18 mouse cellular contexts compared by ENCODE assay signal in genomic region chr2:35326931-35327330, GRCm38 (mm10). TPM values are rescaled to one million over a fixed set of nuclear protein-coding genes. Genes with fewer than 3 reads are reported as not detected.
DNase-seq lines count a peak whose midpoint lies in the region; ATAC-seq and TF ChIP-seq lines count a peak whose summit lies in the region.
"Had no signal": no experiment of that assay in that cellular context is flagged by ENCODE, and none has a peak within 500 bp of the region (broad histone marks: within the 10 kb centered on the region; RNA-seq: fewer than 3 reads in every experiment).

No protein-coding gene starts in this region.

- DNase-seq in kidney, adult 11 months = no peak
- DNase-seq in 416B (ENCODE audit: low read depth) = peak; percentile 54
- no peak for DNase-seq in hindbrain, postnatal 0 days (ENCODE audit: low spot score)
- no peak for DNase-seq in embryo, embryonic 10.5 days (ENCODE audit: low spot score)
- DNase-seq: adrenal gland, postnatal 36 days; cerebellum, adult 11 months; gastrocnemius, postnatal 25 days; layer of hippocampus, adult 9-11 months; left cerebral cortex, postnatal 4 days; right cerebral cortex, postnatal 25 days; thymus, adult 2 months had no signal

- H3K9ac ChIP-seq in kidney, embryonic 16.5 days (replicated peaks; ENCODE audit: low read length) = no peak overlapping the region
- peak overlapping the region; percentile 47 for H3K9ac ChIP-seq in liver, embryonic 16.5 days (ENCODE audit: low read depth, low read length)
- H3K9ac ChIP-seq in intestine, embryonic 16.5 days (ENCODE audit: low read depth, low read length) = no peak overlapping the region
- H3K9ac ChIP-seq in hindbrain, postnatal 0 days (replicated peaks; ENCODE audit: low read length) = no peak overlapping the region

- H3K4me2 ChIP-seq in kidney, embryonic 16.5 days (replicated peaks; ENCODE audit: low read depth, low read length) = no peak overlapping the region
- peak overlapping the region; percentile 77 for H3K4me2 ChIP-seq in liver, embryonic 16.5 days (ENCODE audit: low read depth, low read length)
- H3K4me2 ChIP-seq in intestine, embryonic 16.5 days (ENCODE audit: low read depth, low read length) = no peak overlapping the region
- H3K4me2 ChIP-seq in hindbrain, postnatal 0 days (ENCODE audit: low read depth, low read length) = no peak overlapping the region

- no peaks in the 10 kb centered on the region for H3K36me3 ChIP-seq in kidney, embryonic 16.5 days (ENCODE audit: insufficient read depth, low read length)
- H3K36me3 ChIP-seq in liver, embryonic 16.5 days (ENCODE audit: control insufficient read depth, insufficient read depth) = peaks cover 44% of the 10 kb centered on the region
- no peaks in the 10 kb centered on the region for H3K36me3 ChIP-seq in intestine, embryonic 16.5 days (ENCODE audit: control insufficient read depth, insufficient read depth, low read length)
- no peaks in the 10 kb centered on the region for H3K36me3 ChIP-seq in hindbrain, postnatal 0 days (ENCODE audit: insufficient read depth, low read length)
- H3K36me3 ChIP-seq: hindbrain, embryonic 10.5 days had no signal

- no peak overlapping the region for H3K4me3 ChIP-seq in kidney, embryonic 16.5 days (ENCODE audit: low read length)
- no peak overlapping the region for H3K4me3 ChIP-seq in brown adipose tissue, adult 24 weeks (ENCODE audit: insufficient read depth, low read depth, low read length)
- peak overlapping the region; percentile 30 for H3K4me3 ChIP-seq in liver, embryonic 16.5 days (ENCODE audit: low read depth, low read length)
- no peak overlapping the region for H3K4me3 ChIP-seq in intestine, embryonic 16.5 days (ENCODE audit: low read length)
- H3K4me3 ChIP-seq in hindbrain, postnatal 0 days (ENCODE audit: low read length) = no peak overlapping the region
- H3K4me3 ChIP-seq: hindbrain, embryonic 10.5 days; myocyte had no signal

- H3K27ac ChIP-seq in kidney, embryonic 16.5 days (ENCODE audit: low read length) = 0 out of 2 replicates have a peak overlapping the region, but pooled peaks have one; percentile 1
- H3K27ac ChIP-seq in brown adipose tissue, adult 24 weeks (replicated peaks; ENCODE audit: low read depth, low read length) = peak overlapping the region; percentile 45
- H3K27ac ChIP-seq in liver, embryonic 16.5 days (ENCODE audit: low read length) = peak overlapping the region; percentile 86
- H3K27ac ChIP-seq in intestine, embryonic 16.5 days (ENCODE audit: low read length) = no peak overlapping the region
- H3K27ac ChIP-seq in hindbrain, postnatal 0 days = no peak overlapping the region
- H3K27ac ChIP-seq: hindbrain, embryonic 10.5 days had no signal

- no peak for ATAC-seq in kidney, embryonic 16.5 days (ENCODE audit: low FRiP score, low TSS enrichment)
- no peak for ATAC-seq in liver, embryonic 16.5 days (ENCODE audit: low read depth)
- no peak for ATAC-seq in intestine, embryonic 16.5 days
- no peak for ATAC-seq in hindbrain, postnatal 0 days

- no peaks in the 10 kb centered on the region for H3K4me1 ChIP-seq in kidney, embryonic 16.5 days (ENCODE audit: insufficient read depth, low read length)
- peaks cover 12% of the 10 kb centered on the region for H3K4me1 ChIP-seq in brown adipose tissue, adult 24 weeks (ENCODE audit: control insufficient read depth, insufficient read depth, insufficient read length, low read length)
- H3K4me1 ChIP-seq in liver, embryonic 16.5 days (ENCODE audit: control insufficient read depth, low read depth, low read length) = peaks cover 86% of the 10 kb centered on the region
- H3K4me1 ChIP-seq in intestine, embryonic 16.5 days (ENCODE audit: control insufficient read depth, insufficient read depth, low read length) = peaks cover 6% of the 10 kb centered on the region
- H3K4me1 ChIP-seq in hindbrain, postnatal 0 days (ENCODE audit: insufficient read depth, low read length) = peaks cover 18% of the 10 kb centered on the region

- WGBS in kidney, embryonic 16.5 days = 64% methylated on average over 1 of the region's 1 CpGs
- WGBS in liver, embryonic 16.5 days (ENCODE audit: insufficient replicate concordance) = 47% methylated on average over 1 of the region's 1 CpGs
- 40% methylated on average over 1 of the region's 1 CpGs for WGBS in intestine, embryonic 16.5 days
- 61% methylated on average over 1 of the region's 1 CpGs for WGBS in hindbrain, postnatal 0 days

- H3K9me3 ChIP-seq in kidney, embryonic 16.5 days (ENCODE audit: low read length) = no peaks in the 10 kb centered on the region
- no peaks in the 10 kb centered on the region for H3K9me3 ChIP-seq in liver, embryonic 16.5 days (replicated peaks; ENCODE audit: control insufficient read depth, low read length)
- no peaks in the 10 kb centered on the region for H3K9me3 ChIP-seq in intestine, embryonic 16.5 days (ENCODE audit: control insufficient read depth, low read length)
- no peaks in the 10 kb centered on the region for H3K9me3 ChIP-seq in hindbrain, postnatal 0 days (ENCODE audit: low read length)
- H3K9me3 ChIP-seq: hindbrain, embryonic 10.5 days had no signal

- H3K27me3 ChIP-seq in kidney, embryonic 16.5 days (ENCODE audit: insufficient read depth, low read length) = no peaks in the 10 kb centered on the region
- H3K27me3 ChIP-seq in liver, embryonic 16.5 days (ENCODE audit: control insufficient read depth, insufficient read depth, low read depth, low read length) = no peaks in the 10 kb centered on the region
- H3K27me3 ChIP-seq in intestine, embryonic 16.5 days (replicated peaks; ENCODE audit: control insufficient read depth, insufficient read depth, low read length) = no peaks in the 10 kb centered on the region
- H3K27me3 ChIP-seq in hindbrain, postnatal 0 days (ENCODE audit: insufficient read depth, low read length) = no peaks in the 10 kb centered on the region

- TF ChIP-seq CTCF in hindbrain, postnatal 0 days (IDR thresholded peaks at IDR 0.05; ENCODE audit: low read depth) = no peak

RNA-seq across cellular contexts. Expression of gene Stom, which starts 9.8 kb away (rescaled TPM):
- 36.9 and 40.4 TPM in 2 replicates for polyA plus RNA-seq in kidney, embryonic 16.5 days (2015; fragmentation: Nextera tagmentation; extraction: Ambion mirVana)
- polyA plus RNA-seq in brown adipose tissue, adult 24 weeks (2012; ENCODE audit: insufficient read depth, insufficient read length, missing spikeins) = 230 and 257 TPM in 2 replicates
- polyA plus RNA-seq in liver, embryonic 16.5 days (2015; fragmentation: Nextera tagmentation; extraction: Ambion mirVana) = 181 and 189 TPM in 2 replicates
- 64.7 and 66.0 TPM in 2 replicates for polyA plus RNA-seq in intestine, embryonic 16.5 days (2015; fragmentation: Nextera tagmentation; extraction: Ambion mirVana)
- 33.2 and 35.5 TPM in 2 replicates for total RNA-seq in hindbrain, postnatal 0 days (2014; rRNA removed)
- 30.8 and 32.1 TPM in 2 replicates for polyA plus RNA-seq in hindbrain, postnatal 0 days (2015; fragmentation: Nextera tagmentation; extraction: Ambion mirVana)

RNA-seq across cellular contexts. Expression of gene 4930568D16Rik, which starts 40.6 kb away (rescaled TPM):
- not detected in 2 replicates for polyA plus RNA-seq in kidney, embryonic 16.5 days (2015; fragmentation: Nextera tagmentation; extraction: Ambion mirVana)
- not detected in 2 replicates for polyA plus RNA-seq in brown adipose tissue, adult 24 weeks (2012; ENCODE audit: insufficient read depth, insufficient read length, missing spikeins)
- polyA plus RNA-seq in liver, embryonic 16.5 days (2015; fragmentation: Nextera tagmentation; extraction: Ambion mirVana) = not detected in 2 replicates
- polyA plus RNA-seq in intestine, embryonic 16.5 days (2015; fragmentation: Nextera tagmentation; extraction: Ambion mirVana) = not detected in 2 replicates
- total RNA-seq in hindbrain, postnatal 0 days (2014; rRNA removed) = not detected in 2 replicates
- polyA plus RNA-seq in hindbrain, postnatal 0 days (2015; fragmentation: Nextera tagmentation; extraction: Ambion mirVana) = not detected in 2 replicates
- total RNA-seq: adrenal gland, postnatal 36 days; gastrocnemius, postnatal 25 days; left cerebral cortex, postnatal 4 days had no signal
- polyA plus RNA-seq: heart, embryonic 14.5 days; hindbrain, embryonic 10.5 days; myocyte; thymus, adult 2 months had no signal

Comparison
In these comparisons a context has a peak if more than half of its experiments do, and no peak if none do; other contexts are left out.
1. H3K27ac ChIP-seq: peak in kidney, embryonic 16.5 days (single experiment), brown adipose tissue, adult 24 weeks (single experiment) and liver, embryonic 16.5 days (single experiment); none in intestine, embryonic 16.5 days (single experiment) and hindbrain, postnatal 0 days (single experiment).